Mouse (Mus musculus): ENCODE data around the gene Meiob.

Gene Meiob

DNA sequence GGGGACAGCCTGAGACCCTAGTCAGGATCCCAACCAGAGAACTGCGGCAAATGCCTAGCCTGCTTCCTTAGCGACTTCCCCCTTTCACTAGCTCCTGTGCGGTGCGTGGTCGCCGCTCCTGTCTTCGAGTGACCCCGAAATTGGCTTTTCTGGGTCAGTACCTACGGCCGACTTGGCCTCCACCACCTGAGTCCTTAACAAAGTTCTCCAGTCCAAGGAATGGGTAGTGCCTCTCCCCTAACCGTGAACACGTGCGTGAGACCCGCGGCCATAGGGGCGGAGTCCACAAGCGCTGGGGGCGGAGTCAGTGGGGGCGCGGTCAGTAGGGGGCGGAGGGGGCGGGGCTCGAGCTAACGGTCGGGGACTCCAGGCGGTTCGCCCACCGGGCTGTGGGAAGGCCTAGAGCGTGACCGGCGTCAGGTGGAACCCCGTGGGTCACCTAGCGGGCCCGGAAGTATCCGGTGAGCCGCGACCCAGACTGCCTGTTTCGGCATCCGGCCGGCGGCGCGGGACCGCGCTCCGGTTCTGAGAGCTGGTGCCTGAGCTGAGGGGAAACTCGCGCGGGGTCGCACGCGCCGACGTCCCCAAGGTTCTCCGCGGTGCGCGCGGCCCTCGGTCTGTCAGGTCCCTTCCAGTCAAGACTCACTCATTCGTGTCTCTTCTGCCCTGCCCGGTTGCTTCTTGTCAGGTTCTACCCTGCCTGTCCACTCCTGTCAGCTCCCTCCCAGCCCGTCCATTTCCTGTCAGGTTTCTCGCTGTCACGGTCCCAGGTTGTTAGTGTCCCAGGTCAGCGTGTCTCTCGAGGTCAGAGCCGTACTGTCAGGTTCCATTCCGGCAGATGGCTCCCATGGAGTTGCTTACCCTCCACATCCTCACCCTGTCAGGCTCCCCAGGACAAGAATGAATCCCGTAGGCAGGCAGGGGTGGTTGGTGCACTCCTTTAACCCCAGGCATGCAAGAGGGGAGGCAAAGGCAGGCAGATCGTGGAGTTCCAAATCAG, at the start of gene Meiob:
Gene Meiob, plus strand, starts transcription at position 338 of the 1,000 bp plus-strand sequence.
- DNase-seq (ENCODE audit: low read depth): peak; percentile 62

DNA sequence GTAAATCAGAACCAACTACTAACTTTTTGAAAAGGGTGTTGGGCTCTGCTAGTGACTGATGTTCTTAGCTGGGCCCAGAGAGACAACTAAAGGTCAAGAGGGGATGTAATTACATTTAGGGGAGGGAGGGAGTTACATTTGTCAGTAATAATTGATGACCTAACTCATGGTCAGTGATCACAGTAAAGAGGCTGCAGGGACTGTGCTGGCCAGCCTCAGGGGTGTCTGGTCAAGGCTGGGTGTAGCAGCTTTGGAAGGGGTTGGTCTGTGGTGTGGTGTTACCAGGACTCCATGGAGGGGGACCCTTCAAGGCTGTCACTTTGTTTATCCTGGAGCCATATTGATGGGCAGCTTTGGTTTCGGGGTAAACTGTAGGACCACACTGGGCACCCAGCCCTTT, 46.7 kb upstream of the Meiob start:
- DNase-seq (ENCODE audit: low read depth): no peak

- DNase-seq (ENCODE audit: low read depth): no peak
Observed at GRCm38 (mm10) chr17:24761121-24761520, 43.0 kb upstream of the Meiob start.

- DNase-seq (ENCODE audit: low read depth): no peak
Observed at GRCm38 (mm10) chr17:24765016-24765905, 38.8 kb upstream of the Meiob start.

DNA sequence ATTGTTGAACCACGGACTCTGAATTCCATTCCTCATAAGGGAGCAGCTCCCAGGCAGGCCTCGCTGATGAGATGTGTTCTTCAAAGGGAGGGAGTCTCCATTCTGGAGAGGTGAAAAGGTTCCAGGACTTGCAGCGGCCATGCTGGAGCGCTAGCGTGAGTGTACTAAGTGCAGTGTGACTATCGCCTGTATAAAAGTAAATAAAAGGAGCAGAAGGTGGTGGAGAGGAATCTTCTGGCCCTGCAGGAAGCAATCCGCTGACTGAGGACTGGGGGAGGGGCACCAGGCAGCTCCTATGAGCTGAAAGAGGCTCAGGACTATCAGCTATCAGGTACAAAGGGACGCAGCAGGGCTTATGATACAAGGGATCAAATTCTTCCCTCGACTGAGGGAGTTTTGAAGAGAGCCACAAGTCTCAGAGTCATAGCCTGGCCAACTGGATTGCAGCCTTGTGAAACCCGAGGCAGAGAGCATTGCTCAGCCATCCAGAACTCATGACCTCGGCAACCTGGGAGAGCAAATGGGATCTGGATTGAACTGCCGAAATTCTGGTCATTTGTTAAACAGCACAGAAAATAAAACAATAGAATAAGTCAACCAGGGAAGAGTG, 37.7 kb upstream of the Meiob start:
- DNase-seq (ENCODE audit: low read depth): no peak

- DNase-seq (ENCODE audit: low read depth): no peak
Observed at GRCm38 (mm10) chr17:24769146-24769545, 34.9 kb upstream of the Meiob start.

- no peak for DNase-seq (ENCODE audit: low read depth)
Observed at GRCm38 (mm10) chr17:24773241-24773640, 30.8 kb upstream of the Meiob start.

DNA sequence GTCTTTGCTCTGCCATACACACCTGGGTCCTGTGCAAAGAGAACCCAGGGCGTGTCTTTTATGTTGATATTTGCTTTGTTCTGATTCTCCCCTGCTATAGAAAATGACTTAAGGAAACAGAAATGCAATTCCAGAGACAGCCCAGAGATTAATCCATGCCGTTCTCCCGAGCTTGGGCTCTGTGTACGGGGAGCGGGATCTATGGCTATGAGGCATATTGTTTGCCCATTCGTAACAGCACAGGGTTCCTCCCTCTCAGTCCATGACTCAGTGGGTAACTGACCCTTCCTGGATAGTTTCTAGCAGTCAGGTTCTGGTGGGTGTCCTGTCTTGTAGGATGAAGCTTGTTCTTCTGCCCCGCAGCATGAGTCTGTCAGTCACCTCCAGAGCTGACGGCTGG, 28.9 kb upstream of the Meiob start:
- DNase-seq (ENCODE audit: low read depth): no peak

GRCm38 (mm10) chr17:24777073-24777472, 27.0 kb upstream of the Meiob start:
- no peak for DNase-seq (ENCODE audit: low read depth)

- no peak for DNase-seq (ENCODE audit: low read depth)
Observed at GRCm38 (mm10) chr17:24780821-24781220, 23.3 kb upstream of the Meiob start.

GRCm38 (mm10) chr17:24792190-24792589, 11.9 kb upstream of the Meiob start:
- no peak for DNase-seq (ENCODE audit: low read depth)

GRCm38 (mm10) chr17:24794791-24795190, 9.3 kb upstream of the Meiob start:
- no peak for DNase-seq (ENCODE audit: low read depth)

- no peak for DNase-seq (ENCODE audit: low read depth)
Observed at GRCm38 (mm10) chr17:24796969-24797368, 7.1 kb upstream of the Meiob start.

DNA sequence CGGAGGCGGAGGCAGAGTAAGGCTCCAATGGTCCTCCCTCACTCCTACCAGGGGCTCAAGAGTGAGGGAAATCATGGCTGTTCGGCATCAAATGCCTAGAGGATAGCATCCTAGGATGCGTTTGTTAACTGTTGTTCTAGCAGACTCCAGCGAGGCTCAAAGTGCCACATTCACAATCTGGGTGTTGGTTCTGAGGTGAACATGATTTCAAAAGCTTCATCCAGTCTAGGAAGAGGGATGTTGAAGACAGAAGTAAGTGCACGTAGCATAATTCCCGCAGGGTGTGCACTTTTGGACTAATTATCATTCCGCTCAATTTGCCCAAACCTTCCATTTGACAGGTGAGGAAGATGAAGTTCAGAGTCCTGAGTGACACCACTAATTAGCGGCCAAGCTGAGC, 5.9 kb upstream of the Meiob start:
- DNase-seq (ENCODE audit: low read depth): no peak

- DNase-seq (ENCODE audit: low read depth): no peak
Observed at GRCm38 (mm10) chr17:24799476-24799875, 4.6 kb upstream of the Meiob start.

DNA sequence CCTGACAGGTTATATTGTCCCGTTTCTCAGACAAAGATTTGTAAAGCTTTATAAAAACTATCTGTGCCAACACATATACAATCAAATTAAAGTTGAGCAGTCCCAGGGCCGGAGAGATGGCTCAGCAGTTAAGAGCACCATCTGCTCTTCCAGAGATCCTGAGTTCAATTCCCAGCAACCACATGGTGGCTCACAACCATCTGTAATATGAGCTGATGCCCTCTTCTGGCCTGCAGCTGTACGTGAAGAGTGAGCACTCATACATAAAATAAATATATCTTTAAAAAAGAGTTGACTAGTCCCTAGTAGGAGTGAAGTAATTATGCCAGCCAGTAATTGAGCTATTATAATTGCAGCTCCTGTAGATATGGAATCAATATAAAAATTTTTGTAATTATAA, 3.6 kb upstream of the Meiob start:
- DNase-seq (ENCODE audit: low read depth): no peak

- DNase-seq (ENCODE audit: low read depth): no peak
Observed at GRCm38 (mm10) chr17:24811211-24811610, 7.1 kb downstream of the Meiob start.

DNA sequence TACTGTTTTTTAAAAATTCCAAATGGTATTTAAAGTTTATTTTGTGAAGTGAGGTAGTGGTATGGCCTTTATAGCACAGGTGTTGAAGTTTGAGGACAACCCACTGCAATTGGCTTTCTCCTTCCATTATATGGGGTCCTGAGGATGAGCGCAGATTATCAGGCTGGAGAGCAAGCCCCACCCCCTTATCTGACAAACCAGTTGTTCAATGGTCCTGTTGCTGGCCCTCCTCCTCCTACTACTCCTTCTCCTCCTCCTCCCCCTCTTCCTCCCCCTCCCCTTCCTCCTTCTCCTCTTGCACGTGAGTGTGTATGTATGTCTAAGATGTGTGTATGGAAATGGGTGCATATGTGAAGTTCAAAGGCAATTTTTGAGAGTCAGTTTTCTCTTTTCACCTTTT, 8.1 kb downstream of the Meiob start:
- DNase-seq (ENCODE audit: low read depth): no peak

DNA sequence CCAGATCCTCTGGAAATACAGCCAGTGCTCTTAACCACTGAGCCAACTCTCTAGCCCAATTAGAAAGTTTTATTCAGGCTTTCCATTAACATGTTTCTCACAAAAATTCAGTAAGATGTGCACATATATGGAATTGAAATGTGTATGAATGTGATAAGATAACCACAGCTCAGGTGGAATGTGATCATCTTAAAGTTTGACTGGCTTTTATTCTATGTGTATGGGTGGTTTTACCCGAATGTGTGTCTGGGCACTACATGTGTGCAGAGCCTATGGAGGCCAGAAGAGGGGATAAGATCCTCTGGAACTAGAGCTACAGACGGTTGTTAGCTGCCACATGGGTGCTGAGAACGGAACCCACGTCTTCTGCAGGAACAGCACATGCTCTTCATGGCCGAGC, 11.2 kb downstream of the Meiob start:
- no peak for DNase-seq (ENCODE audit: low read depth)

- DNase-seq (ENCODE audit: low read depth): no peak
Observed at GRCm38 (mm10) chr17:24817503-24817902, 13.4 kb downstream of the Meiob start.

DNA sequence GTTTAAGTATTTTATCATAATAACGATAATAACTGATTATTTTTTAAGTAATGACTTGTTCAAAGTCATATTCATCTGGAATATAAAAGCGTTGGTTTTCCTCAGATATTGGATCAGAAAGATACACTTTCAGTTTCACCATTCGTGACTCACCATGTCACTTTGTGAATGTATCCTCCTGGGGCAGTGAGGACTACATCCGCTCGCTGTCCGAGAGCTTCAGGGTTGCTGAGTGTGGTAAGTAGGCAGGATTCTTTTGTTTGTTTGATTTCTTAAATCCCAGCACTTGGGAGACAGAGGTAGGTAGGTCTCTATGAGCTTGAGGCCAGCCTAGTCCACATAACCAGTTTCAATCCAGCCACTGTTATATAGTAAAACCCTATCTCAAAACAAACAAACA, 14.1 kb downstream of the Meiob start:
- no peak for DNase-seq (ENCODE audit: low read depth)

DNA sequence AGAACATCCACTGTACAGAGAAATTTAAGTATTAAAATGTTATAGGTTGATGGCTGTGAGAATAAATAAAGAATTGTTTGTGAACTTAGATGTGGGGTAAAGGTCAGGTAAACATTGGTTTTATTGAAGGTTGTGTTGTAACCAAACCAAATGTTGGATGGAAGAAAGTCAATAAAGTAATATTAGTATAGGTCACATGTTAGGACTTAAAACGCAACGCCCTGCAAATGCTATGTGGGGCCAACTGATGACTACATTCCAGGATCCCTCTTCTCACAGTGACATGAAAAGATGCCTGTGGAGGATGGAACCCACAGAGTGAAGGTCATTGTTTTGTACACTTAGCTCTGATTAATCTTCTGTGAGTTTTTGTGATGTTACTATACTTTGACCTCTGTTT, 15.4 kb downstream of the Meiob start:
- DNase-seq (ENCODE audit: low read depth): no peak
